Mouse (Mus musculus) left cerebral cortex, adult 8-10 months (tissue): ENCODE data around the gene Fgfr2. TPM values are rescaled to one million over a fixed set of nuclear protein-coding genes. Genes with fewer than 3 reads are reported as not detected.
A peak's percentile ranks its signal among the peaks of the same experiment; 100 is the strongest.
"Not testable (repeated sequence)": the region's sequence is repeated elsewhere in the genome, so short reads cannot be mapped to it uniquely, and the experiment has no call there.

ENCODE experiments used
- DNase-seq, 2 experiments: peaks; one replicate each; pipeline ENCODE4 v3.0.0; 2022; ENCODE audit warnings: low spot score in 2 of 2
- total RNA-seq, 4 experiments: library from RNA; stranded (reverse); gene quantifications; 2 replicates each; pipeline ENCODE4 v1.2.4; 2022

Fgfr2 gene
- total RNA-seq, 4 experiments from 2014 or later, result 50.6 to 73.1 (median 64.8) TPM

DNA sequence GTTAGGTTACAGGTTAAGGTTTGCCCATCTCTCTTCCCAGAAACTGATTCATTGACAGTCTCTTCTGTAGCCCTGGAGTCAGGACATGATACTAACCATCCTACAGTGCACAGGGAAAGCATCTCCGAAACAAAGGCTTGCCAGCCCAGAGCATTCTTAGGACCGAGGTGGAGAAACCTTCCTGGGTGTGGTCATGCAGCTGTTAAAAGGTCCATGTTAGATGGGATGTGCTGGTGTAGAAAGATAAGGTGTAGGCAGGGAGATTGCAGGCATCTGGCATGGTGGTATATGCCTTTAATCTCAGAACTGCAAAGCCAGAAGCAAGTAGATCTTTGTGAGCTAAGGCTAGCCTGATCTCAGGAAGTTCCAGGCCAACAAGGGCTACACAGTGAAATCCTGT is 1698.2 kb downstream of the Fgfr2 start:
- DNase-seq, result no peak

DNA sequence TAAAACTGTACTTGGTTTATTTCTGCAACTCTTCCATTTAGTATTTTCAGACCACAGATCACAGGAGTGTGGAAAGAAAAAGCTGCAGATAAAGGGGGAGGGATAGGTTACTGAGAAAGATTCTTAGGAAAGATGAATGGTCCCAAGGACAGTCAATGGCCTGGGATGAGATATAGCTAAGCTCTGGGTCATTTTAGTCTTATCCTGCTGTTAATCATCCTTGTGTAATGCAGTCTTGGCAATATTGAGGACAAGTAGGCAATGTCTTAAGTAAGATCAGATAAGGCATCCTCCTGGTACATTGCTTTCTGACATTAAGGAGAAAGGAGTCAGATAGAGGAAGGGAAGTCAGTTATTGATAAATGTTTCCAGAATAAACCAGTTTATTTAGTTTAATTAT is 1705.5 kb downstream of the Fgfr2 start:
- no peak for DNase-seq

DNA sequence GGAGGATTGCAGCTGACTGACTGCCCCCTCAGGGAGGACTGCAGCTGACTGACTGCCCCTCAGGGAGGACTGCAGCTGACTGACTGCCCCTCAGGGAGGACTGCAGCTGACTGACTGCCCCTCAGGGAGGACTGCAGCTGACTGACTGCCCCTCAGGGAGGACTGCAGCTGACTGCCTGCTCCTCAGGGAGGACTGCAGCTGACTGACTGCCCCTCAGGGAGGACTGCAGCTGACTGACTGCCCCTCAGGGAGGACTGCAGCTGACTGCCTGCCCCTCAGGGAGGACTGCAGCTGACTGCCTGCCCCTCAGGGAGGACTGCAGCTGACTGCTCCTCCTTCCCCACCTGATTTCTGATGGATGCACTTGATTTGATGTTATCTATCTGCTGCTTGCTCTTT is 1706.4 kb downstream of the Fgfr2 start:
- not testable (repeated sequence) for DNase-seq

DNA sequence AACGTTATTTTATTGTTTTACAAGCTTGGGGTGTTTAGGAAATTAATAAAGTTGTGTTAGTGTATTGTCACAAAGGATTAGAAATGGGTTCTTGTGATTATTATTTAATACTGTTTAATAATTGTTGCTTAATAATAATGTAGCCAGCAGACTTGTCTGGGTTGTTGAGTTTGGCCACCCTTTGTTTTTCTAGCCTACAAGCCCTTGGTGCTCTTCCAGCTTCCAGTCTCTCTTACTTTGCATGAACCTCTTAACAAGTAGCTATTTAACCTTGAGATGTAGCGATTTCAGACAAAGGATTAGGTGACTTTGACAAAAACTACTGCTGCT is 1711.2 kb downstream of the Fgfr2 start:
- no peak for DNase-seq

DNA sequence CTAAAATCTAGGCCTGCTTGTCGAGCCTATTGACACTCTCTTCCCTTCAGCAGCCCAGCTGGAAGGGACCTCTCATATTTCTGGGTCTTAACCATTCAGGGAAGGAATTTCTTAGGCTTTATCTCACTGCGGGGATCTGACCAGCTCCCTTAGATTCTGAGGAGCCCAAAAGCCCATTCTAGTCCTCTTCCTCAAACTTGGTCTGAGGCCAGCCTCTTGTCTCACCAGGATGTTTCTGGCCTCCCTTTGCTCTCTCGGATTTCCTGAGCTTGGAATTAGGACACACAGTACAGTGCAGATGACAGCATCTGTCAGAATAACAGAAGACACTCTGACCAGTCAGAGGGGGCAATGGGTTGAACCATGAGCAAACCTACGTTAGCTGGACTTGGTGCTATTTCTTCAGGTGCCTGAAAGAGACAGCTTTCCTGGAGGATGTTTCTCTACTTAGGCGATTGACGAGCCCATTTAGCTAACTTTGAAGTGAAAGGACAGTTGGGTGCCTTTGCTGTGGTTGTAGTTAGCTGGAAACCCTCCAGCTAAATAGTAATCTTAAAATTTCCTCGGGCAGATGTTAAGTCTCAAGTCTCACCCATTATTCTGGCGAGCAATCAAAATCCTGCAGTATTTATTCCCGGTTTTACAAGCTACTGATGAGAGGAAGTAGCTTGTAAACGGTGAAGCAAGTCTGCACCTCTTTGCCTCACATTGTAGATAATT is 1711.8 kb downstream of the Fgfr2 start:
- DNase-seq, result no peak

DNA sequence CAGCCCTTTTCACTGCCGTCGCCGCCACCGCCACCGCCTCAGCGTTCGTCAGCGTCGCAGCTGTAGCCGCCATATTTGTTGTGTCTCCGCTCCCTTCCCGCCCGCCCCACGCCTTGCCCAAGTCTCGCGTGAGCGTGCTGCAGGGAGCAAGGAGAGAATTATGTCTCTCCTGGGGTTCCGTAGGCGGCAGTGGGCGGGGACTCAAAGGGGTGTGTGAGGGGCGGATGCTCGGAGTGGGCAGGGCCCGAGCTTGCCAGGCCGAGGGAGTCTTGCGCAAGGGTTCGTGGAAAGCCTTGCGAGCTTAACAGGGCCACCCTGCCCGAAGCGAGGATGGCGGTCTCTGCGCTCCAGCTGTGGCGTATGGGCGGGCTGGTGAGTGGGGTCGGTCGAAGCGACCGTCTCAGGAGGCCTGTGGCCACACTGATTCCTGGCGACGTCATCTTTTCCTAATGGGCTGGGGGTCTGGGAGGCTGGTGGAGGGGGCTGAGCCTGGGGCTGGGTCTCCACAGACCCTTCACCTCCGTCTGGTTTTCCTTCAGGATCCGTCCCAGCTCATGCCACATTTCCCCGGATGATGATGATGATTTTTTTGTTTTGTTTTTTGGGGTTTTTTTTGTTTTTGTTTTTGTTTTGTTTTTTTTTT is 1712.6 kb downstream of the Fgfr2 start, which contains the start of the genes Ikzf5 and Acadsb:
TSS of gene Ikzf5 (minus strand) at position 106 of the 643 bp plus-strand sequence.
TSS of gene Acadsb (plus strand) at position 186 of the 643 bp plus-strand sequence.
- DNase-seq, result peak; percentile 97 to 99

DNA sequence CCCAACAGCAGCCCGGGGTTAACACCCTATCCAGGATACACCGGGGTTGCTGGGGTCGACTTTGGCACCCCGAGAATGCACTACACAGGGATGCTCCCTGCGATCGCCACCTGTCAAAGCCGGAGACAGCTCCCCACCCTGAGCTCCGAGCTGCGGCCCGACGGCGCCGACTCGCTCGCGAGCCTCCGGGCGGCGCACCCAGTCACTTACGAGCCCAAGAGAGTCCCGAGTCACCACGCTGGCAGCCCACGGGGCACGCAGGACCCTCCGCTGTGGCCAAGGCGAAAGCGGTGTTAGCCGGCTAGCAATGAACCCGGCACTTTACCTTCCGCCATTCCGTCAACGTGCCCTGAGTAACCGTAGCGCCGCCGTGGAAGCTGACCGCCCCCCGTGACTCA is 1713.2 kb downstream of the Fgfr2 start:
- DNase-seq, result no peak

DNA sequence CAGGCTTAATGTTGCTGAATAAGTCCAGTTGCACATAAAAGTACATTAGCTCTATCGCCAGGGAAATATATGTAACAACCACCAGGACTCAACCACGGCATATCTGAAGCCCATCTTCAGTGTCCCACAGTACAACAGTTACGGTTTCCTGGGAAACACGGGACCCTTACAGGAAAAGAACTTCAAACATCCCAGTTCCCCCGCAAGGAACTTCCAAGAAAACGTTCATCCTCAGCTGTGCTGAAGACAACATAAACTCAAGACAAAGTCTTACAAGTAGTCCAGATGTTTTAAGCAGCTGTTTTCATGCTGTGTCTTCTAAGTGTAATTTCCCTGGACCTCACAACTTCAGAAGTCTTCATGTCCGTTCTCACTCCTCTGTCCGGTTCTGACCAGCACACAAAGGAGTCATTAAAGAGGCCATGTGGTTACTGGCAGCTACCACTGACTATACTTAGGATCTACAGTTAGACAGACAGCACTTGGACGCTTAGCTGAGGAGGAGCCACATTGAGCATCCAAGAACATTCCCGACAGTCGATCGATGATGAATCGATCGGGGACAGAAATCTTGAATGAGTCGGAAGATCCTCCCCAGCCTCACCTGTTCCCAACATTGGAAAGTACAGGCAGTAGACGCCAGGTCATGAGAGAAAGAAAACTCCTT is 1713.7 kb downstream of the Fgfr2 start:
- no peak for DNase-seq

DNA sequence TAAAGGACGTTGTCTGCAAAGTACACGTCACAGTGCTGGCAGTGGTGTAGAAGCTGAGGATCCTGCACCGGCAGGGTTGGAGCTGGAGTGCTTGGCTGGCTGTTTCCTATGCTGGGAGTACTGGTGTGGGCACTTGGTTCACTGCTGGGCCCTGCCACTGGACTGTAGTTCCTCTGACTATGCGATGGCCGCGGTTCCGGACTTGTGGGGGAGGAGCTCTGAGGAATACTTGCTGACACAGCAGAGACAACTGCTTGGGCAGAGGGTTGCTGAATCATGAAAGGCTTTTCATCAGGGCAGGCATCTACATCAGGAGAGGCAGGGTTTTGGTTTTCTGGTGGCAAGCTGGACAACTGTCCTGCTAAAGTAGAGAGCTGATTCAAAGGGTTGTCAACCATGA is 1731.4 kb downstream of the Fgfr2 start:
- DNase-seq, result not testable (repeated sequence)

DNA sequence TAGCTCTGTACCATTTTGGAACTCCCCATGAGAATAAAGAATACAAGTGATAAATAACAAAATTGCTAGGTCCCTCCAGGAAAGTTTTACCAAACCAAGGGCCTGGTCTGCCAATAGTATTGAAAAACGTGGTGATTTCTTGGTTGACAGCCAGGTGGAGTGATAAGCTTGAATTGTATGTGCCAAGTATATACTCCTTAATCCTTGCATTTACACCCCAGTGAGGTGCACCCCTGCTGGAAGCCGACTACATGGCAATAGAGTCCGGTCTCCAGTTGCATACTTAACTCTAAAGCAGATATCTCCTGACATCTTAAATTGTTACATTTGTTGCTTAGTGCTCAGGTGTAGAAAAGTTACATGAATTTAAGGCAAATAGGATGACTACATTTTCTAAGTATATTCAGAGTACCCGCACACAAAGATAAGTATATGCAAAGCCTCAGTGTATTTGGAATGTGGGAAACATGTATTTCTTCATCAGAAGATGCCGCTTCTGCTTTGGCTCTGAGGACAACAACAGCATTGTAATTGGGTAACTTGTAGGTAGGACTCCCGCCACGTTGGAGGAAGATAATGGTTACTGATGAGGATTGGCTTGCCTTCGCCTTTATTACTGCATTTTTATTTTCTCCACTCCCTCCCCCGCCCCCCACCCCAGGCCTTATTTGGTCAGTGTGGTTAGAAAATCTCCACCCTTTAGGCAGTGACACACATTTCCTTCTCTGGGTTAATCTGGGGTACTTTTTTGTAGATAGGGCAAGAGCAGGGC is 1751.1 kb downstream of the Fgfr2 start:
- DNase-seq, result no peak

DNA sequence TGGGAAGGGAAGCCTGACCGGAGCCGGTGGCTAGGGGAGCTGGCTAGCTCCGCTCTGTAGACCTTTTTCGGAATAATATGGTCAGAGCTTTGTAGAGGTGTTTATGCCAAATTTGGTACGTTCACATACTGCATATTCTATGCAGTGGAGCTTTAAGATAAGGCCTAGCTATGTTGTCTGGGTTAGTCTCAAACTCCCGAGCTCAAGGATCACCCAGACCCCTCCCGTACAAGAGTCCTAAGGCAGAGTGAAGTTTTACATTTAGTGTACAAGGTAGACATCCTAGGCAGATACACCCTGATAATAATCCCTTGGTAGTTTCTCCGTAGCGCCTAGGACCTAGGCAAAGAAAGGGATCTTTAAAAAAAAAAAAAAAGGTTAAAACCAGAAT is 1751.7 kb downstream of the Fgfr2 start:
- DNase-seq, result no peak

DNA sequence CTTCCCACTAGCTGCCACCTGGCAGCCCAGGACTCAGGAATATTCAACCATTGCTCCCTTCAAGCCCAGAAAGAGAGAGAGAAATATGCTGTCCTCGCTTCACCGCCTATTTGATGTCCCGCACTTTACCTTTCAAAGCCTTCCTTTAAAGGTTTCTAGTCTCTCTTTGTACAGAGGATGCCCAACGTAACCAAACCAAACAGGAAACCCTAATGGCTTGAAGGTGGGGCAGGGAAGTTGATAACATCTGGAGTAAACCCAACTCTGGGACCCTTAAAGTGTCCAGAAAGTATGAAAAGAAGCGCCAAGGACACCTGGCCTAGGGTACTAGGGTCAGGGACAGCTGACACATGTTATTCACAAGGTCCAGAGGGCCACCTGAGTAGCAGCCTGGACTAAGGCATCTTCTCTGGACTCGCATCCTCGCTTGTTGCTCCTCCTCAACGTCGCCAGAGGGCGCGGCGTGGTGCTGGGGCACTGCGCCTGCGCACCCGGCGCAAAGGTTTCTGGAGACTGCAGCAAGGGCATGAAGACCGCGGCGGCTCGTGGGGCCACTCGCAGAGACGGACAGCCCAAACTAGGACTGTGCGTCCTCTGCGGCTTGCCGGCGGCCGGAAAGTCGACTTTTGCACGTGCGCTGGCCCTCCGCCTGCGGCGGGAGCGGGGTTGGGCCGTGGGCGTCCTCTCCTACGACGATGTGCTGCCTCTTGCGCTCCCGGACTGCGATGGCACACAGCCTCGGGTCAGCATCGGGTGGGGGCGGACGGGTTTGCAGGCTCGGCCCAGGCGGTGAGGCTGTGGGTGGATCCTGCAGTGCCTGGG is 1752.3 kb downstream of the Fgfr2 start, which contains the start of gene Pstk:
TSS of gene Pstk (plus strand) at position 494 of the 822 bp plus-strand sequence.
- peak; percentile 80 to 83 for DNase-seq

DNA sequence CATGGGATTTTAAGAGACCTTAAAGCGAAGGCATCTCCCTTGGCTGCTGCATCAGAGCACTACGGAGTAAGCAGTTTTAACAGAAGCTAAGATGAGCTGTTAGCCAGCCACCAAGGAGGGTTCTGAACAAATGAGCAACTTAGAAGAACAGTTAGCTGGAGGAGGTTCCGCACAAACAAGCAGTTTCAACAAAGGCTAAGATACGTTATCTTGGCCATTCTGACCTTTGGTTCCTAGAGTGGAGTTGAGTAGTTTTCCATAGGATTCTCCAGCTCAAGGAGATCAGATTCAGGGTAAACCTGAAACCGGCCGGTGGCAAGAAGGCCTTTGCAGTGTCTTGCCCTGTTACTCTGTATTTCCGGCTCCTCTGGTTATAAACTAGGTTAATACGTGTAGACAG is 1759.0 kb downstream of the Fgfr2 start:
- no peak for DNase-seq

DNA sequence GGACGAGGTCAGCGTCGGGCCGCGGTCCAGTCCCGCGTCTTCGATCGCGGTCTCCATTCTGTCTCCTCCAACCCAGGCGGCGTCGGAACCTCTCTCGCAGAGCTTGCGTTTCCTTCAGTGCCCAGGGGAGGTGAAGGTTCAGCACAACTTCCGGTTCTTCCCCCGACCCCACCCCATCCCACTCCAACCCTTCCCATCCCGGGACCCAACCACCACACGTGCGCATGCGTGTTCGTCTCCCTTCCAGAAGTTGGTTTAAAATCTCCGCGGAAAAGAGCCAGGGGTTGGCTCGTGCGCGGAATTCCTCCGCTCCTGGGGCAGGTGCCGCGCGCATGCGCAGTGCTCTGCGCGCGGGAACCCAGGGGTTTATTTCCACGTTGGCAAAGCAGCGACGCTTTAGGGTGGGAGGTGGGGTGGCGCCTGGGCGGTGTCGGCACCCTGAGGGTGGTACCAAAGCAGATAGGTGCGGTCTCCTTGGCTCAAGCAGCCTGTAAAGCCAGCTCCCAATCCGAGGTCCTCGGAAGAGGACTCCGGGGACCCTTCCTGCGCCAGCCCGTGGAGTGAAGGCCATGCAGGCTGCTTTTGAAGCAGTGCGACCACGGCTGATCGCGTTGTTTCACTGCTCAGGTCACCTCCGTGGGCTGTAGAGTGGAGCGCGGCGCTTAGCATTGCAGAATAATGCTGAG is 1760.4 kb downstream of the Fgfr2 start, which contains the start of gene 2310057M21Rik:
TSS of gene 2310057M21Rik (minus strand) at position 145 of the 686 bp plus-strand sequence.
- DNase-seq, result peak; percentile 83 to 94

DNA sequence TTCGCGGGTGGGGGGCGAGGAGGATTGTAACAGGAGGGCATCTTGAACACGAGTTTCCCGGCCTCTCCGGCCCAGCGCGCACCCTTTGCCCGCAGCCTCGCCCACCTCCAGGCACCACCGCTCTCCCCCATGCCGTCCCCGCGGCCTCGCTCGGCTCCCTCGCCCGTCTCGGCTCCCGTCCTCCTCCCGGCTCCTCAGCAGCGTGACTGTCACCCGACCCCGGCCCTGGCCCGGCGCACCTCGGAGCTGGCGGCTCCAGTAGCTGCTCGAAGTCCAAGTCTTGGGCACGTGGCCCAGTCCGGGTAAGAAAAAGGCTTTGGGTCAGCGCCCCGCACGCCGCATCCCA is 1760.9 kb downstream of the Fgfr2 start:
- DNase-seq, result no peak

DNA sequence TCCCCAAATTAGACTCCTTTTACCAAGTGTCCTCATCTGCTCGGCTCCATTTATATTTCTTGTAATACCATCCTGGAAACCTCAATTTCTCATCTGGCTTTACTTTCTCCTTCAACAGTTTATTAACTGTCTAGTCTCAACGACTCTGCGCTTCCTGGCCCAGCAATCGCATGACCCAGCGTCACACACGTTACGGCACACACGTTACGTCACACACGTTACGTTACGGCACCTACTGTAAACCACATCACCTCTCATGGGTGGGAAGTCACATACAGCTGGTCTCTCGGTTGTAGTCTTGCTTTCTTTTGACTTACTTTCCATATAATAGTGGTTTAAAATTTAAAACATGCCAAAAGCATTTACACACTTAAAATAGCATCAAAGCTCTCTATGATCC is 1767.0 kb downstream of the Fgfr2 start:
- no peak for DNase-seq

DNA sequence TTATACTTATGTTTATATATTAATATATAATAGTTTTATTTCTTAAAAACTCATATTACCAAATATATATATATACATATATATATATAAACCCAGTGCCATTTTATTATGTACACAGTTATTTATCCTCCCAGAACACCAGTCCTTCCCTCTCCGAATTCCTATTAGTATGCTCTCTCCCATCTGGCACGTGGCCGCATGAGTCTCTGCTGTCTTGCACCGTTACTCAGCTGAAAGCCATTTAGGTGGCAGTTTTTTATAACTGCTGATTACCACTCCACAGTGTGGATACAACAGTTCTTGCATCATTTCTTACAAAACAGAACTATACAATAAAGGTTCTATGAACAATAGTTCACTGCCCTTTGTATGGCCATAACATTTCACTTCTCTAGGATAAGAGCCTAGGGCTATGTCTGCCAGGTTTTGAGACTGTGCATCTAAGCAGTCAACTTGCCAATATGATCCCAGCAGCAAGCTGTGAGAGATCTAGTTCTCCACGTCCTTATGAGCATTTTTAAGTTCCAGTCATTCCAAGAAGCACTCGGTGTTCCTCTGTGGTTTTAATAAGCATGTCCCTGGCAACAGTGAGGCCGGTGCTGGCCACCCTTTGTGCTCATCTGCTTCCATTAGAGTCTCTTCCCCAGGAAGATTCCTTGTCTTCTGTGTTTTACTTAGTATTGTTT is 1777.2 kb downstream of the Fgfr2 start:
- no peak for DNase-seq

DNA sequence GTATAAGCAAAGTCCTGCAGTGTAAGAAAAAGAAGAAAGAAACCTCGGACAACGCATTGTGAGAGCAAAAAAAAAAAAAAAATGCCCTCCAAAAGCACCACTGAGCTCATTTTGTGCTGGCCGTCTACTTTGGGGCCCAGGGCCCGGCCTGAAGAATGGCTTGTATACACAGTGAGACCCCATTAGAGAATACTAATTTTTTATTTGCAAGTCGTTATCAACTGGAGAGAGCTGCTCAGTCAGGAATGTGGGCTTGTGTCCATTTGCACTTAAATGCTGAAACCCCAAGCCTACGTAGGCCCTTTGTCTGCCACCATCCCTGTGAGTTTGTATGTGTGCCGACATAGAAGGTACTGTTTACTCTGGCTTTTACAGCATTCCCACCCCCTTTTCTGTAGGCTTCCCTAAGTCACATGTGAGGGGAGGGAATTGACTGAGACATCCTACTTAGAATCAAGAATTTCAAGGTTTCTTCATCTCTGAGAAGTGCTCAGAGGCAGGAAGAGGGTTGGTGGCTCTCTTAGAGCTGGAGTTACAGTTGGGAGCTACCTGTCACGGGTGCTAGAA is 1785.6 kb downstream of the Fgfr2 start:
- DNase-seq, result no peak

DNA sequence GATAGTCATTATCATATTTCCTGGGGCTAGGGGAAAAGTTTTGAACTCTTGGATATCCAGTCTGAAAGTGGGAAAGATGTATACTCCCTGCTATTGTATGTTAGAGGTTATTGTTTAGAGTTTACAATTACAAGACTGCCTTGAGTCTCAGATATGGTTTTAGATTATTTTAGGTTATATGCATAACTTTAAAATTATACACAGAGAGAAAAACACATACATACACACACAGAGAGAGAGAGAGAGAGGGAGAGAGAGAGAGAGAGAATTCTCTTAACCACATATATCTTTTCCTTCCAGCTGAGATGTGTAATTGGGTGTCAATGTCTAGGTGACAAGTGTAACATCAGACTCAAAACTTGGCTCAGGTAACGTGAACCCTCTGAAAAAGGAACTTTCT is 1789.6 kb downstream of the Fgfr2 start, which contains the start of gene Fam24a:
TSS of gene Fam24a (plus strand) at position 301 of the 400 bp plus-strand sequence.
- no peak for DNase-seq
